Mouse (Mus musculus): ENCODE measurements at regions not wholly inside any gene's neighbourhood (a gene's known extent, or its start where the extent isn't known, plus 50 kb on each side); places are given as distances from the start of the nearest gene placed in this dataset.

DNA sequence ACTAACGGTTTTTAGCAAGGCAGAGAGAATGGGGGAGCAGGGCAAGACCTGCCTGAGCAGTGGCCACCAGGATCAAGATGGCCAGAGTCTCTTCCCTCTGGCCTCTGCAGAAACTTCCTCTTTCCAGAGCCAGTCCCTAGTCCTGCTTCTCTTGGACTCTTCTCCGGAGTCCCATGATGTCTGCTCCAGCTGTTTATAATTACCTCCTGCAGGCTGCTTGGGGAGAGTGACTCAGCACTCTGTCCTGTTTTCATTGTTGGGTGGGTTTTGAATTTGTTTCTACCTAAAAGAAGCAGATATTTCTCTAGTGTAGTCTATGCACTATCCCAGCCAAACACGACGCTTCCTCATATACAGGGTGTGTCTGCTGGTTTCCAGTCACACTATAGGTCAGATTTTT, 312.4 kb downstream of the Gm826 start:
- intact Hi-C loops (cut with DNase I) = no loop called here
- DNase-seq (ENCODE audit: extremely low spot score in 1 of 2, low spot score in 2 of 2) = no peak

GRCm38 (mm10) chr2:160020876-160021275, 313.1 kb downstream of the Gm826 start:
- intact Hi-C loops (cut with DNase I) = no loop called here
- DNase-seq (ENCODE audit: extremely low spot score in 1 of 2, low spot score in 2 of 2) = no peak

- no peak for DNase-seq (ENCODE audit: extremely low spot score in 1 of 2, low spot score in 2 of 2)
- intact Hi-C loops (cut with DNase I) = no loop called here
These were observed 316.7 kb downstream of the Gm826 start for GRCm38 (mm10) chr2:160017020-160017812.

DNA sequence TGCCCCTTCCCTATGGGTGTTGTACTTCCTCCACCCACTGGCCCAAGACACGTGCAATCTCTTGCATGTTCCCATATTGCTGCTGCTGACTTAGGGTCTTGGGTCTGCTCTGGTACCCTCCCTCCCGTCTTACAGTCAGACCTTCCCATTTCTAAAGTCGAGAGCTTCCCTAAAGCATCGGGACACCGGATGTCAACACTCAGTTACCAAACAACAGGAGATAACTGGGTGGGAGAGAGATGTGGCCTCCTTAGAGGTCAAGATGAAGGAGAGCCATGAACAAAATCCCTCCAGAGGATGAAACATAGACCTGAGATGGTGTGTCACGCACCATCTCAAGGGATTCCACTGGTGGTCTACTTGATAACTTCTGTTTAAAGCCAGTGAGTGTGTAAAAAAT, 322.5 kb downstream of the Gm826 start:
- no peak for DNase-seq (ENCODE audit: extremely low spot score in 1 of 2, low spot score in 2 of 2)
- intact Hi-C loops (cut with DNase I) = no loop called here

DNA sequence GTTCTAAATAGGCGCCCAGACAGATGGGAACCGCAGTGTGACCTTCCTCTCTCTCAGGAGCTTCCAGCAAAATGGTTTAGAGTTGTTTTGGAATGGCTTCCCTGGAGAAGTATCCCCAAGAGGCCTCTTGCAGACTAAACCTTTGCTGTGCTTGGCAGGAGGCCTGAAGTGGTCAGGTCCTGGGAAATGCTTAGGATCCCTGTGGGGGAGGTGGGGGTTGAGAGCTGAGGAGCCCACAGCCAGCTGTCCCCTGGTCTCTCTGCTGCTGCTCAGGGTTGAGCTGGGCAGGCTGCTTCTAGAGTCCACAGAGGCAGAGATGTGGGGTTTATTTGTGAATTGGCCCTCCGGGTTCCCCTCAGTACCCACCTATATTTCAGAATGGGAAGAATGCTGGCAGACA, 331.3 kb downstream of the Gm826 start:
- peak in 1 of 2 experiments; percentile 79 for DNase-seq (ENCODE audit: extremely low spot score in 1 of 2, low spot score in 2 of 2)
- intact Hi-C loops (cut with DNase I) = no loop called here

DNA sequence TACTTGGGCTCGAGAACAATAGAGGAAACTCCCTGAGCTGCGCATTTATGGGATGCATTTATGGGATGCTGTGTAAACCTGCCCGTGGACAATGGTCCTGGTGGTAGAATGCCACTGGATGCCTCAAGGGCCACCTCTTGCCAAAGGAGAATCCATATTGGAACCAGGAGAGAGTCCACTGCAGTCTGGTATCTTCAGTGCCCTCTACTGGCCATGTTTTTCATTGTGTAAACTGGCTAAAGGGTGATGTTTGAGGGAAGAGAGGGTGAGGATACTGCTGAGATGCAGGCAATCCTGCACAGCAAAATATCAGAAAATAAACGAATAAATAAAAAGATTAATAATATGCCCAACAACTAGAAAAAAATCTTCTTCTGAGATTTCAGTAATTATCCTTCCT, 333.5 kb downstream of the Gm826 start:
- intact Hi-C loops (cut with DNase I) = no loop called here

DNA sequence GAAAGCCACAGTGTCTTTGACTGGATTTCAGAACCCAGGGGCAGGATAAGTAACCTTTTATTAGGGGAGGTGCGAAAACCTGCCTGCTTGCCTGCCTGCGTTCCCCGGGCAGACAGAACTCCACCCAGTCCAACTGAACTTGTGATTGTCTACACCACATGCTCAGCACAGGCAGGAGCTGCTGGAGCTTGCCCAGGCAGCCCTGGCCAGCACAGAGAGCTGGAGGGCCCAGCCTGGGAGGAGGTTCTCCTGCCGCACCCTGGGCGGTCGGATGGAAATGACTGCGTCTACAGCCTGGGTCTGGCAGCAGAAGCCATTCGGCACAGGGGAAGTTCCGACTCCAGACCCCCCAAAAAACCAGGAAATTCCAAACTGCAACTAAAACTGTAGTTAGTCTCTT, 336.6 kb downstream of the Gm826 start:
- DNase-seq (ENCODE audit: extremely low spot score in 1 of 2, low spot score in 2 of 2) = no peak
- intact Hi-C loops (cut with DNase I) = no loop called here

More for the DNA sequence above, 333.5 kb downstream of the Gm826 start:
- DNase-seq (ENCODE audit: extremely low spot score in 1 of 2, low spot score in 2 of 2) = no peak

GRCm38 (mm10) chr2:159994490-159994889, 339.5 kb downstream of the Gm826 start:
- intact Hi-C loops (cut with DNase I) = no loop called here
- DNase-seq (ENCODE audit: extremely low spot score in 1 of 2, low spot score in 2 of 2) = no peak

GRCm38 (mm10) chr2:159986719-159987118, 347.2 kb downstream of the Gm826 start:
- intact Hi-C loops (cut with DNase I) = no loop called here
- no peak for DNase-seq (ENCODE audit: extremely low spot score in 1 of 2, low spot score in 2 of 2)

DNA sequence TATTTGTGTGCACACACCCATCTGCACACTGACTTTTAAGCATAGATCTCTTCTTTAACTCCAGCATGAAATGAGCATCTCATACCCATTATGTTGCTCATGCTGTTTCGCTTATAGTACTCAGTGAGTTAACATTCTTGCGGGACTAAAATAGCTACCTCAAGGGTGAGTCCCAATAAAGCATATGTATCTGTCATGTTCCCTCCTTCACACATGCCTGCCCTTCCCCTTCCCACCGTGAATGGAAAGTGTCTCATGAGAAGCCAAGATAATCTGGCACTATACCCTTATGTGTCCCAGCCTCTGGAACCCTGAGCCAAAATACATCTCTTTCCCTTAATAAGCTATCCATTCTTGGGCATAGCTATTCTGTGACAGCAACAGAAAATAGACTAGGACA, 352.3 kb downstream of the Gm826 start:
- intact Hi-C loops (cut with DNase I) = no loop called here

DNA sequence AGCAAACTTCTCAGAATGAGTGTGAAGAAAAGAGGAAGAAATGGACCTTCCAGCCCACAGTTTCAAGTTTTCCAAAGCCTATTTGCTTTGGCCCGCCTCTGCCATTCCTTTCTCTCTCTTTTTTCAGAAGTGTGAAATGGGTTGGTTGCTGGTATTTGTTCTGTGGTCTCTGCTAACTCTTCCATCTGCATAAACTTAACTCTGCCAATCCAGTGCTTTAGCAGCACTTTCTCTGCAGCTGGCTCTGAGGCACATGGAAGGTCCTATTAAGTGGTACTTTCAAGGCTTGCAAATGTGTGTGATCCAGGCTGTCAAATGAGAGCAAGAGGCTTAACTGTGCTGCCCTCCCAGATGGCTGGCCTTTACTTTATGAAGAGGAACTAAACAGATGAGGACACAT, 383.6 kb downstream of the Gm826 start:
- no peak for DNase-seq (ENCODE audit: extremely low spot score in 1 of 2, low spot score in 2 of 2)
- intact Hi-C loops (cut with DNase I) = no loop called here

More for the DNA sequence above, 352.3 kb downstream of the Gm826 start:
- no peak for DNase-seq (ENCODE audit: extremely low spot score in 1 of 2, low spot score in 2 of 2)

- DNase-seq (ENCODE audit: extremely low spot score in 1 of 2, low spot score in 2 of 2) = no peak
- intact Hi-C loops (cut with DNase I) = no loop called here
These were observed 384.9 kb downstream of the Gm826 start for GRCm38 (mm10) chr2:159949046-159949445.

DNA sequence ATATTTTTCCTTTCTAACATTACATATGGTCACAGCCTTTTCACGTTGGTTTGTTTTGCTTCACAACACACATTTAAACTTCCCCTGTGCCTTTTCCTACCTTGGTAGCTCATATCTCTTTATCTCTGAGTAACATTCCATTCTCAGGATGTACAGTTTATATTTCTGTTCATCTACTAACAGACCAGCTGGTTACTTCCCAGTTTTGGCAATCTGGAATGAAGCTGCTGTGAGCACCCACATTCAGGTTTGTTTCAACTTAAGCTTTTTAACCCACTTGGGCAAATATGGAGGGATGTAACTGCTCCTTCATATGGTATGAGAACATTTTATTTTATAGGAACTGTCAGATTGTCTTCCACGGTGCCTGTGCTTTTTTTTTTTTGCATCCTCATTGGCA, 403.2 kb downstream of the Gm826 start:
- DNase-seq (ENCODE audit: extremely low spot score in 1 of 2, low spot score in 2 of 2) = no peak

GRCm38 (mm10) chr2:159889701-159890100, 444.3 kb downstream of the Gm826 start:
- intact Hi-C loops (cut with DNase I) = no loop called here
- no peak for DNase-seq (ENCODE audit: extremely low spot score in 1 of 2, low spot score in 2 of 2)

More for the DNA sequence above, 403.2 kb downstream of the Gm826 start:
- intact Hi-C loops (cut with DNase I) = no loop called here

- intact Hi-C loops (cut with DNase I) = no loop called here
- DNase-seq (ENCODE audit: extremely low spot score in 1 of 2, low spot score in 2 of 2) = no peak
These were observed 449.0 kb downstream of the Gm826 start for GRCm38 (mm10) chr2:159884773-159885459.

GRCm38 (mm10) chr2:159866981-159867380, 467.0 kb downstream of the Gm826 start:
- intact Hi-C loops (cut with DNase I) = no loop called here
- no peak for DNase-seq (ENCODE audit: extremely low spot score in 1 of 2, low spot score in 2 of 2)

- DNase-seq (ENCODE audit: extremely low spot score in 1 of 2, low spot score in 2 of 2) = no peak
- intact Hi-C loops (cut with DNase I) = no loop called here
These were observed 467.6 kb downstream of the Gm826 start for GRCm38 (mm10) chr2:159866391-159866790.

DNA sequence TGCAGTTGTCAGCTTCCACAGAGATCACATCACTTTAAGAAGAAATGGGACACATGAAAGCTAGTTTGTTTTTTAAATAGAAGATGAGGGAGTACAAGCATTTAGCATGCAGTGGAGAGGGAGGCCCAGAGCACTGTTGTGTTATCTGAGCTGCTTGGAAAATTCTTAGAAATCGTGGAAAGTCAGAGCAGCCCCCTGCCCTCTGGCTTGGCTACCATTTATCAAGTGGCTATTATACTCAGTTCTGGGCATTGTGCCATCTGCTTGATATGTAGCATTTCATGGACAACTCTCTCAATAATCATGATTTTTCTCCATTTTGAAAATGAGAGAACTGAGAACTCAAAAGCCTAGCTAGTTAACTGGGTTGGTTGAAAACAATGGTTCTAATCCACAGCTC, 470.8 kb downstream of the Gm826 start:
- intact Hi-C loops (cut with DNase I) = no loop called here
- no peak for DNase-seq (ENCODE audit: extremely low spot score in 1 of 2, low spot score in 2 of 2)

GRCm38 (mm10) chr2:159853891-159854665, 479.9 kb downstream of the Gm826 start:
- intact Hi-C loops (cut with DNase I) = no loop called here
- DNase-seq (ENCODE audit: extremely low spot score in 1 of 2, low spot score in 2 of 2) = no peak

DNA sequence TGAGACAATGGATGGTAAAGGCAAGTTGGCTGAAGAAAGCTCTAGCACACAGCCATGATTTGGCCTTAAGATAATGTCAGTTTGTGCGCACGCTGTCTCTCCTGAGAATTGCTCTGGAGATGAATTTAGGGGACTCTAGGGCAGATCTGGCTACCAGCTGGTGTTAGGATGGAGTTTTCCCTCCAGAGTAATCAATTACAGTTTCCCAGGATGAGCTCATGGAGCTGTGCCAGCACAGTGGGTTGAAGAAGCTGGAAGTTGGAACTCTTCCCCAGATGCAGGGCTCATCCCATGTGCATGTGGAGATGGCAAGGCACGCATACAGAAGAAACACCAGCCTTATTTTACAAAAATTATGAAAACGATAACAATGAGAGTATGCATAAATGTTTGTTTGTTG, 481.0 kb downstream of the Gm826 start:
- DNase-seq (ENCODE audit: extremely low spot score in 1 of 2, low spot score in 2 of 2) = peak in 1 of 2 experiments; percentile 24
- intact Hi-C loops (cut with DNase I) = no loop called here
